In genomic region chr11:104346931-104347330, GRCm38 (mm10) we compare ENCODE assay signal across 11 mouse cellular contexts.
DNase-seq lines count a peak whose midpoint lies in the region; ATAC-seq lines count a peak whose summit lies in the region.
"Had no signal": no experiment of that assay in that cellular context is flagged by ENCODE, and none has a peak within 500 bp of the region (broad histone marks: within the 10 kb centered on the region; RNA-seq: fewer than 3 reads in every experiment).

No protein-coding gene starts in this region.

- no peaks in the 10 kb centered on the region for H3K27me3 ChIP-seq in midbrain, embryonic 15.5 days (replicated peaks)
- no peaks in the 10 kb centered on the region for H3K27me3 ChIP-seq in midbrain, embryonic 16.5 days (ENCODE audit: control insufficient read depth, insufficient read depth, low read depth, low read length)
- H3K27me3 ChIP-seq: embryonic facial prominence, embryonic 15.5 days; limb, embryonic 12.5 days had no signal

- 54% methylated on average over 3 of the region's 3 CpGs for WGBS in midbrain, embryonic 15.5 days
- 55% methylated on average over 3 of the region's 3 CpGs for WGBS in midbrain, embryonic 16.5 days

- peak; percentile 13 for DNase-seq in embryo, embryonic 11 days
- no peak for DNase-seq in embryo, embryonic 10 days (ENCODE audit: low spot score)
- DNase-seq in cerebellum, postnatal 10 days = peak; percentile 63 to 67
- DNase-seq in naive thymus-derived CD4-positive, alpha-beta T cell, adult 2 months (ENCODE audit: low read depth) = peak; percentile 35
- DNase-seq in layer of hippocampus, postnatal 36 days = no peak

- ATAC-seq in midbrain, embryonic 15.5 days (replicated peaks) = no peak
- no peak for ATAC-seq in midbrain, embryonic 16.5 days
- no peak for ATAC-seq in inflammation-experienced regulatory T-cells, adult 6 months

- H3K36me3 ChIP-seq in midbrain, embryonic 15.5 days (replicated peaks) = peaks cover 37% of the 10 kb centered on the region
- peaks cover 41% of the 10 kb centered on the region for H3K36me3 ChIP-seq in midbrain, embryonic 16.5 days (ENCODE audit: control insufficient read depth, insufficient read depth, low read length)

- H3K9me3 ChIP-seq in midbrain, embryonic 15.5 days = no peaks in the 10 kb centered on the region
- no peaks in the 10 kb centered on the region for H3K9me3 ChIP-seq in midbrain, embryonic 16.5 days (replicated peaks; ENCODE audit: control insufficient read depth, low read length, poor library complexity, severe bottlenecking)
- H3K9me3 ChIP-seq: embryonic facial prominence, embryonic 15.5 days; limb, embryonic 12.5 days had no signal

- peak overlapping the region; percentile 38; the same call in 1 of the 2 replicates for H3K27ac ChIP-seq in midbrain, embryonic 15.5 days
- no peak overlapping the region for H3K27ac ChIP-seq in midbrain, embryonic 16.5 days (ENCODE audit: low read length)
- H3K27ac ChIP-seq: embryonic facial prominence, embryonic 15.5 days; limb, embryonic 12.5 days had no signal

- no peak overlapping the region for H3K9ac ChIP-seq in midbrain, embryonic 15.5 days
- H3K9ac ChIP-seq in midbrain, embryonic 16.5 days (ENCODE audit: low read depth, low read length) = no peak overlapping the region
- H3K9ac ChIP-seq: embryonic facial prominence, embryonic 15.5 days; limb, embryonic 12.5 days had no signal

- no peak overlapping the region for H3K4me3 ChIP-seq in midbrain, embryonic 15.5 days
- no peak overlapping the region for H3K4me3 ChIP-seq in midbrain, embryonic 16.5 days (ENCODE audit: low read depth, low read length)
- H3K4me3 ChIP-seq: embryonic facial prominence, embryonic 15.5 days; limb, embryonic 12.5 days; myocyte had no signal

- no peak overlapping the region for H3K4me2 ChIP-seq in midbrain, embryonic 15.5 days
- H3K4me2 ChIP-seq in midbrain, embryonic 16.5 days (ENCODE audit: low read length) = no peak overlapping the region
- H3K4me2 ChIP-seq: embryonic facial prominence, embryonic 15.5 days; limb, embryonic 12.5 days had no signal

- no peaks in the 10 kb centered on the region for H3K4me1 ChIP-seq in midbrain, embryonic 15.5 days
- H3K4me1 ChIP-seq in midbrain, embryonic 16.5 days (ENCODE audit: control insufficient read depth, insufficient read depth, low read length) = no peaks in the 10 kb centered on the region
- H3K4me1 ChIP-seq: embryonic facial prominence, embryonic 15.5 days; limb, embryonic 12.5 days had no signal

Comparison
In these comparisons a context has a peak if more than half of its experiments do, and no peak if none do; other contexts are left out.
1. DNase-seq: peak in embryo, embryonic 11 days (single experiment), cerebellum, postnatal 10 days (2 of 2) and naive thymus-derived CD4-positive, alpha-beta T cell, adult 2 months (single experiment); none in embryo, embryonic 10 days (single experiment) and layer of hippocampus, postnatal 36 days (0 of 2).